Mouse (Mus musculus): ENCODE measurements around the gene Nat10. TPM values are rescaled to one million over a fixed set of nuclear protein-coding genes. Genes with fewer than 3 reads are reported as not detected.

The Nat10 gene
- polyA plus RNA-seq, 1 experiment from 2014 or later, result 14.0 TPM

DNA sequence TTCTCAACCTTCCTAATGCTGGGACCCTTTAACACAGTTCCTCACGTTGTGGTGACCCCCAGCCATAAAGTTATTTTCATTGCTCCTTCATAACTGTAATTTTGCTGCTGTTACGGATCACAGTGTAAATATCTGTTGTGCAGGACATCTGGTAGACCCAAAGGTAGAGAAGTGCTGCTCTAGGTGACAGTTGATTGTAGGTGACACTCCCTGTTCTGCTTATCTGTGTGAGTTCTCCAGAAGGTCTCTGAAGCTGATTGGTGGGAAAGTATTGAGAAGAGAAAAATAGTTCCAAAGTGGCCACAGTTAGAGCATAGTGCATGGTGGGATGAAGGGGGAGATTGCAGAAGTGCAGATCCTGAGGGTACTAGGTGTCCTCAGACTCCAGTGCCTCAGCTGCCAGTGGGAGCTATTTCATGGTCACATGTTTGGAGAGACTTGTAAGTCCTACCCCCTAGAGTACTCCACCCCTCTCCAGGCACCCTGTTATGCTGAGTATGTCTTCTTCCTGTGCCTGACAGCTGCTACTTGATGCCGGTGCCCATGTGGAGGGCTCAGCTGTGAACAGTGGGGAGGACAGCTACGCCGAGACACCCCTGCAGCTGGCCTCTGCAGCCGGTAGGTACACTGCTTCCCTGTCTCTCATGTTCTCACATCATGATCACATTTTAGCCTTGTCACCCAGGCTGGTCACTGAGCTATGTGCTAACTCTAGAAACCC, 53.9 kb downstream of the Nat10 start:
- no peak overlapping the region for H3K4me3 ChIP-seq (ENCODE audit: low read depth, low read length)
- ATAC-seq, result no peak
- no peak overlapping the region for H3K4me2 ChIP-seq (ENCODE audit: low read length)
- H3K4me1 ChIP-seq (ENCODE audit: control insufficient read depth, insufficient read depth, low read length), result peaks cover 7% of the 10 kb centered on the region; the same call in 1 of the 2 replicates
- no peak overlapping the region for H3K9ac ChIP-seq (ENCODE audit: low read length)
- no peak for DNase-seq (ENCODE audit: low spot score)
- WGBS, result 91% methylated on average over 6 of the region's 6 CpGs
- no peak overlapping the region for H3K27ac ChIP-seq (ENCODE audit: low read depth, low read length)
- H3K36me3 ChIP-seq (ENCODE audit: control insufficient read depth, insufficient read depth, low read length), result 0 out of 2 replicates have a peak, but pooled peaks cover 17% of the 10 kb centered on the region
- no peaks in the 10 kb centered on the region for H3K9me3 ChIP-seq (replicated peaks; ENCODE audit: control insufficient read depth, low read length)
- H3K27me3 ChIP-seq (replicated peaks; ENCODE audit: control insufficient read depth, insufficient read depth, low read length), result no peaks in the 10 kb centered on the region

DNA sequence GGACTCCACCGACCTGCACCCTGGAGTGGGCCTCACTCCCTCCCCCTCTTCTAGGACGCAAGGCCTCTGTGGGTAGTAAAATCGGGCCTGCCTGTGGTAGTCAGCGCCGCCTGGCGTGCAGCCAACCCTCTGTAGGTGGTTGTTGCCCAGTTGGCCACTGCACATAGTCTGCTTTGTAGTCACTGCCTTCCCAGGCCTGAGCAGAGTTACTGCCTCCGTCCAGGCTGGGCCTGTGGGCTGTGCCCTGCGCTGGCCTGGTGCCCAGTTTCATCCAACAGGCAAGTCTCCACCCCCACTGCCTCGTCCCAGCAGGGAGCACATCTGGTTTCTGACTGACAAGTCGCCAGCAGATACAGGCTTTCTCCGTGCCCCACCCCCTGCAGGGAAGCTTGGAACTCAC, 54.8 kb downstream of the Nat10 start:
- DNase-seq (ENCODE audit: low spot score), result peak; percentile 63

DNA sequence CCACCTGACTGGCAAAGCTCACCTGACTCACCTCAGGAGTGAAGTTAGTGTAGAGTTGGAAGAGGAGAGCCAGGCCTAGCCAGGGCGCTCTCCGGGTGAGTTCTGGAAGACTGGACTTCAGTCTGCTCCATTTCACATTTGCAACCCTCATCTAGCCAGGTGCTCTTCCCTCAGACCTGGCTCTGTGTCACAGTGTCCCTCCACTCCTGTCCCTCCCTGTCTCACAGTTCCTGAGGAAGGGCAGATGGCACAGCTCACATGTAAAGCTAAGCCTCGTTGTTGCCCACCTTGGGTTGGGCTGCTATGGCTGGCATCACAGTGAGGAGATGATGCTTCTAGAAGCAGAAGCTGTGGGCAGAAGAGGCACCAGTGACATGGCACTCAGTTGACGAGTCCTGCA, 55.2 kb downstream of the Nat10 start:
- H3K27me3 ChIP-seq (replicated peaks; ENCODE audit: control insufficient read depth, insufficient read depth, low read length), result no peaks in the 10 kb centered on the region
- 77% methylated on average over 4 of the region's 4 CpGs for WGBS
- peaks cover 7% of the 10 kb centered on the region; the same call in 1 of the 2 replicates for H3K4me1 ChIP-seq (ENCODE audit: control insufficient read depth, insufficient read depth, low read length)
- H3K27ac ChIP-seq (ENCODE audit: low read depth, low read length), result no peak overlapping the region
- H3K9me3 ChIP-seq (replicated peaks; ENCODE audit: control insufficient read depth, low read length), result no peaks in the 10 kb centered on the region
- H3K4me3 ChIP-seq (ENCODE audit: low read depth, low read length), result no peak overlapping the region
- no peak overlapping the region for H3K9ac ChIP-seq (ENCODE audit: low read length)
- ATAC-seq, result no peak
- no peak overlapping the region for H3K4me2 ChIP-seq (ENCODE audit: low read length)
- DNase-seq (ENCODE audit: low spot score), result no peak
- 0 out of 2 replicates have a peak, but pooled peaks cover 11% of the 10 kb centered on the region for H3K36me3 ChIP-seq (ENCODE audit: control insufficient read depth, insufficient read depth, low read length)

More for the DNA sequence above, 54.8 kb downstream of the Nat10 start:
- ATAC-seq, result peak; percentile 70
- Histone ChIP-seq H3K27me3 (replicated peaks; ENCODE audit: control insufficient read depth, insufficient read depth, low read length) (no peaks in the 10 kb centered on the region), H3K36me3 (ENCODE audit: control insufficient read depth, insufficient read depth, low read length) (0 out of 2 replicates have a peak, but pooled peaks cover 14% of the 10 kb centered on the region), H3K4me2 (ENCODE audit: low read length) (no peak overlapping the region), H3K4me3 (ENCODE audit: low read depth, low read length) (no peak overlapping the region), H3K4me1 (ENCODE audit: control insufficient read depth, insufficient read depth, low read length) (peaks cover 7% of the 10 kb centered on the region; the same call in 1 of the 2 replicates), H3K9ac (ENCODE audit: low read length) (no peak overlapping the region), H3K27ac (ENCODE audit: low read depth, low read length) (no peak overlapping the region), H3K9me3 (replicated peaks; ENCODE audit: control insufficient read depth, low read length) (no peaks in the 10 kb centered on the region)
- 28% methylated on average over 11 of the region's 11 CpGs for WGBS

DNA sequence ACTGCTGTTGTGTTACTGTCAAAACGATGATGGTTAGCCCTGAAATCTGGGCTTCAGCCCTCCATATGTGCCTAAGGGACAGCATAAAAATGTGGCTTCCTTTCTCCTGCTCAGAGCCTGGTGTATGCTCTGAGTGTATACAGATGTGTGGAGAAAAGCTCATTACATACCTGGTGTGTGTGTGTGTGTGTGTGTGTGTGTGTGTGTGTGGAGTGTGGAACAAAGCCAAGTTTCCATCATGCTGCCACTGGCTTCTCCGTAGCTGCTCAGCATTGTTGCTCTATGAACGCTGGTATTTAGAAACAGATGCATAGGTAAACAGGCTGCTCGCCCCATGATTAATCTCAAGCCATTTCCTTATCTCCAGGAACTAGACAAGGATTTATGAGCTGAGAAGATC, 57.2 kb downstream of the Nat10 start:
- peaks cover 7% of the 10 kb centered on the region; the same call in 1 of the 2 replicates for H3K4me1 ChIP-seq (ENCODE audit: control insufficient read depth, insufficient read depth, low read length)
- H3K4me3 ChIP-seq (ENCODE audit: low read depth, low read length), result no peak overlapping the region
- no peak overlapping the region for H3K27ac ChIP-seq (ENCODE audit: low read depth, low read length)
- DNase-seq (ENCODE audit: low spot score) (no peak), ATAC-seq (no peak)
- H3K4me2 ChIP-seq (ENCODE audit: low read length), result no peak overlapping the region
- 80% methylated on average over 4 of the region's 4 CpGs for WGBS
- no peaks in the 10 kb centered on the region for H3K9me3 ChIP-seq (replicated peaks; ENCODE audit: control insufficient read depth, low read length)
- no peaks in the 10 kb centered on the region for H3K36me3 ChIP-seq (ENCODE audit: control insufficient read depth, insufficient read depth, low read length)
- H3K27me3 ChIP-seq (replicated peaks; ENCODE audit: control insufficient read depth, insufficient read depth, low read length), result no peaks in the 10 kb centered on the region
- no peak overlapping the region for H3K9ac ChIP-seq (ENCODE audit: low read length)

DNA sequence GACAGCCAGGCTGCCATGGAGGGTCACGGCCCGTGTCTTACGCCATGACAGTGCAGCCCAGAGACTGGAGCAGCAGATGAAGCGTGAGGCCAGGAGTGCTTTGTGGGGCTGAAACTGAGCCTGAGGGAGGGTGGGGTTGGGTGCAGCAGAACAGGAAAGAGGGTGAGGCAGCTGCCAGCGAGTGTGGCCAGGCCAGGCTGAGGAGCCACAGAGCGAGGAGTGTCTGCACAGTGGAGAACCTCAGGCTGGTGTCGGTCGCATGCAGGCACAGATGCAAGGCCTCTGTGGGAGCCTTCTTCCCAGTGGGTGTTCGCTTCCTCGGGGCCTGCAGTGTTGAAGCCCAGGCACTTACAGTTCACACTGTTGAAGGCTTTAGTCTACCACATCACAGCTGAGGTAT, 57.7 kb downstream of the Nat10 start:
- WGBS, result 84% methylated on average over 10 of the region's 10 CpGs
- Histone ChIP-seq H3K4me3 (ENCODE audit: low read depth, low read length) (no peak overlapping the region), H3K4me2 (ENCODE audit: low read length) (no peak overlapping the region), H3K27me3 (replicated peaks; ENCODE audit: control insufficient read depth, insufficient read depth, low read length) (no peaks in the 10 kb centered on the region), H3K9me3 (replicated peaks; ENCODE audit: control insufficient read depth, low read length) (no peaks in the 10 kb centered on the region), H3K9ac (ENCODE audit: low read length) (no peak overlapping the region), H3K36me3 (ENCODE audit: control insufficient read depth, insufficient read depth, low read length) (no peaks in the 10 kb centered on the region), H3K4me1 (ENCODE audit: control insufficient read depth, insufficient read depth, low read length) (peaks cover 7% of the 10 kb centered on the region; the same call in 1 of the 2 replicates), H3K27ac (ENCODE audit: low read depth, low read length) (no peak overlapping the region)
- ATAC-seq (no peak), DNase-seq (ENCODE audit: low spot score) (no peak)

DNA sequence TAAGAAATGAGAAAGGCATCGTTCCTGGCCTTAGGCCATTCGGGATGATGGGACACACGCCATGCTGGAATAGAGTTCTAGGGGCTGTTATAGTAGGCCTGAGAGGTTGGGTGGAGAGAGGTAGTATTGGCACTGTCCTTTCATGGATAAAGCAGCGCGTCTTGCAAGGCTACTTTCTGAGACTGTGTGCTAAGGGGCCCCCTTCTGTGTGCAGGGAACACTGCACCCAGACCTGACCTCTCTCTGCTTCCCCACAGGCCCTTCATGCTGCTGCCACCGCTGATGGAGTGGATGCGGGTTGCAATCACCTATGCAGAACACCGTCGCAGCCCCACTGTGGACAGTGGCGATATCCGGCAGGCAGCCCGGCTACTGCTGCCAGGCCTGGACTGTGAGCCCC, 60.6 kb downstream of the Nat10 start:
- ATAC-seq (peak; percentile 52; the same call in 1 of the 2 replicates), DNase-seq (ENCODE audit: low spot score) (no peak)
- H3K9me3 ChIP-seq (replicated peaks; ENCODE audit: control insufficient read depth, low read length), result no peaks in the 10 kb centered on the region
- WGBS, result 81% methylated on average over 12 of the region's 12 CpGs
- H3K4me2 ChIP-seq (ENCODE audit: low read length), result no peak overlapping the region
- H3K27me3 ChIP-seq (replicated peaks; ENCODE audit: control insufficient read depth, insufficient read depth, low read length), result no peaks in the 10 kb centered on the region
- no peak overlapping the region for H3K27ac ChIP-seq (ENCODE audit: low read depth, low read length)
- no peaks in the 10 kb centered on the region for H3K4me1 ChIP-seq (ENCODE audit: control insufficient read depth, insufficient read depth, low read length)
- H3K36me3 ChIP-seq (ENCODE audit: control insufficient read depth, insufficient read depth, low read length), result no peaks in the 10 kb centered on the region
- H3K4me3 ChIP-seq (ENCODE audit: low read depth, low read length), result no peak overlapping the region
- no peak overlapping the region for H3K9ac ChIP-seq (ENCODE audit: low read length)

DNA sequence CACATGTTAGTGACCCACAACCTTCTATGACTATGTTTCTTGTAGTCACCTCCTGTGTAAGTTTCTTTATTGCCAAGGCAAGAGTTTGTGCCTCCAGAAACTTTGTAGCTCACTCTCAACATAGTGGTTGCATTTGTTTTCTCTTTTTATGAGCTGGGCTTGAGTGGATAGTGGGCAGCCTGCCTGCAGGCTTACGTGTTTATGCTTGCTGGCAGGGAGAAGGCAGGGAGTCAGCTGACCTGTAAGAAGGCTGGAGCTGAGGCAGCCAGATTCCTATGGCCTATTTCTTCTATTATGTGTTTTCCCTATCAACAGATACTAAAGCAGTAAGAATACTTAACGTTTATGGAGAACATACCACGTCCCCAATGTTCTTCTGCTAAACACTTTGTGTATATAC, 64.9 kb downstream of the Nat10 start:
- Histone ChIP-seq H3K27ac (ENCODE audit: low read depth, low read length) (no peak overlapping the region), H3K36me3 (ENCODE audit: control insufficient read depth, insufficient read depth, low read length) (no peaks in the 10 kb centered on the region), H3K4me2 (ENCODE audit: low read length) (no peak overlapping the region), H3K27me3 (replicated peaks; ENCODE audit: control insufficient read depth, insufficient read depth, low read length) (no peaks in the 10 kb centered on the region), H3K4me1 (ENCODE audit: control insufficient read depth, insufficient read depth, low read length) (no peaks in the 10 kb centered on the region), H3K9ac (ENCODE audit: low read length) (no peak overlapping the region), H3K4me3 (ENCODE audit: low read depth, low read length) (no peak overlapping the region), H3K9me3 (replicated peaks; ENCODE audit: control insufficient read depth, low read length) (no peaks in the 10 kb centered on the region)
- WGBS, result 64% methylated on average over 3 of the region's 3 CpGs
- DNase-seq (ENCODE audit: low spot score), result no peak
- ATAC-seq, result no peak

DNA sequence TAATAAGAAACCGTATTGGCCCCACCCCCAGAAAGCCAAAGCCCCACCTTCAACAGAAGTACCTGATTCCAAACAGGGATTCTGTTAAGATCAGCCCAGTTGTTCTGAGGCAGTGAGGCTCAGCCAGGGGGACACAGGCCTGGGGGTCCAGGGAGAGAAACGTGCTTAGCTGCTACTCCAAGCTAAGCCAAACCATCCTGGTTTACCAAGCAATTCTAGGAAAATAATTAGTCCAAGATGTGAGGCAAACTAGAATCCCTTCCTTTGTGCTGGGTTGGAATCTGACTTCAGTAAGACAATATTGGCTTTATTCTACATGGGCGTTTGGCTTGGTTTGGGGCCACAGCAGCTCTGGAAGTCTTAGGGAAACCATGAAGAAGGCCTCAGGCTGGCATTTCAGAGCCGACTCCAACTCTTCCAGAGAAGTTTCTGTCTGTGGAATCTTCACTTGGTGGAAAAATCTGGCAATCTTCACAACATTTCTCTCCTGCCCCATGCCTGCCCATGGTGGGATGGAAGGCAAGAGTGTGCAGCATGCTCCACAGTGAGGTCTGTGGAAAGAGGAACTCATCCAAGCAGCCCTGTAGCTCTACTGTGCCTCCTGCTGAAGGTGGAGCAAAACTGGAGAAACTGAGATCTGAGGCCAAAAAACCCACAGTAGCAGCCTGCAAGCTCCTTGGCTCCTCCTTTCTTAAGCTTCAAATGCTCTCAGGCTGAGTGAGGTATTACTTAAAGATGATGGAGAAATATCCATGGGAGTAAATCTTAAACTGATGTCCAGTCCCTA, 66.1 kb downstream of the Nat10 start:
- no peak for DNase-seq (ENCODE audit: low spot score)
- H3K4me2 ChIP-seq (ENCODE audit: low read length), result no peak overlapping the region
- H3K27ac ChIP-seq (ENCODE audit: low read depth, low read length), result no peak overlapping the region
- H3K9me3 ChIP-seq (replicated peaks; ENCODE audit: control insufficient read depth, low read length), result no peaks in the 10 kb centered on the region
- H3K4me1 ChIP-seq (ENCODE audit: control insufficient read depth, insufficient read depth, low read length), result peaks cover 7% of the 10 kb centered on the region
- H3K27me3 ChIP-seq (replicated peaks; ENCODE audit: control insufficient read depth, insufficient read depth, low read length), result no peaks in the 10 kb centered on the region
- H3K36me3 ChIP-seq (ENCODE audit: control insufficient read depth, insufficient read depth, low read length), result no peaks in the 10 kb centered on the region
- no peak overlapping the region for H3K9ac ChIP-seq (ENCODE audit: low read length)
- no peak overlapping the region for H3K4me3 ChIP-seq (ENCODE audit: low read depth, low read length)
- 75% methylated on average over 4 of the region's 4 CpGs for WGBS
- no peak for ATAC-seq

DNA sequence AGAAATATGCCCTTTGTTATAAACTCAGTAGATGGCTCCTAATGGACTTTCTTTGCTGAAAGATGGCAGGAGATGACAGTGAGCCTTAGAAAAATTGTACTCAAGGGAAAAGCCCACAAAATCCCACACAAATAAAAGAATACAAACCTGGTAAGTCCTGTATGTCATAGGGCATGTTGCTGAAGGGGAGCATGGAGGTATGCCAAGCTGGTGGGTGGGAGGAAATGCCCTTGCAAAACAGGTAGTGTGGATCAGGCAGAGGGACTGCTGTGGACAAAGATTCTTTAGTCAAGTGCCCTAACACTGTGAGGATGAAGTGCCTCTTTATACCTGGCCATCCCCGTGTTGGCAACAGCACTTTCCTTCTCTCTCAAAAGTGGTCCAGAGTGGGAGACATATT, 68.3 kb downstream of the Nat10 start:
- peaks cover 8% of the 10 kb centered on the region for H3K4me1 ChIP-seq (ENCODE audit: control insufficient read depth, insufficient read depth, low read length)
- H3K4me3 ChIP-seq (ENCODE audit: low read depth, low read length), result no peak overlapping the region
- DNase-seq (ENCODE audit: low spot score) (no peak), ATAC-seq (no peak)
- no peaks in the 10 kb centered on the region for H3K27me3 ChIP-seq (replicated peaks; ENCODE audit: control insufficient read depth, insufficient read depth, low read length)
- no peak overlapping the region for H3K4me2 ChIP-seq (ENCODE audit: low read length)
- H3K36me3 ChIP-seq (ENCODE audit: control insufficient read depth, insufficient read depth, low read length), result no peaks in the 10 kb centered on the region
- H3K9ac ChIP-seq (ENCODE audit: low read length), result no peak overlapping the region
- whole genome bisulfite sequencing, result 81% methylated on average over 1 of the region's 1 CpGs
- H3K27ac ChIP-seq (ENCODE audit: low read depth, low read length), result no peak overlapping the region
- no peaks in the 10 kb centered on the region for H3K9me3 ChIP-seq (replicated peaks; ENCODE audit: control insufficient read depth, low read length)
